Mouse (Mus musculus) heart, embryonic 13.5 days (tissue): Measurements from ENCODE around the gene 1700080E11Rik. TPM values are rescaled to one million over a fixed set of nuclear protein-coding genes. Genes with fewer than 3 reads are reported as not detected.

ENCODE experiments used
- ATAC-seq: fragments of 200-750 bp; cut with Nextera tagmentation; 2 replicates; pipeline ENCODE4 v1.8.0; 2017; ENCODE audit warnings: moderate TSS enrichment; ENCODE audit not compliant: insufficient number of reproducible peaks, low FRiP score, low TSS enrichment; ENCODE audit errors: extremely low read depth
- H3K27ac ChIP-seq: fragments of 300-500 bp; sonication (generic); replicated peaks from 2 replicates; pipeline ENCODE4 v1.5.1; 2015; ENCODE audit warnings: moderate library complexity, mild to moderate bottlenecking, inconsistent platforms
- H3K27me3 ChIP-seq: fragments of 300-500 bp; sonication (generic); replicated peaks from 2 replicates; pipeline ENCODE4 v1.6.1; 2015; ENCODE audit warnings: mild to moderate bottlenecking, inconsistent platforms
- H3K36me3 ChIP-seq: fragments of 300-500 bp; sonication (generic); 2 replicates; pipeline ENCODE4 v1.6.1; 2015; ENCODE audit warnings: mild to moderate bottlenecking, inconsistent platforms
- H3K4me1 ChIP-seq: fragments of 300-500 bp; sonication (generic); 2 replicates; pipeline ENCODE4 v1.6.1; 2015; ENCODE audit warnings: inconsistent platforms
- H3K4me2 ChIP-seq: fragments of 300-500 bp; sonication (generic); 2 replicates; pipeline ENCODE4 v1.6.1; 2015; ENCODE audit warnings: inconsistent platforms, mild to moderate bottlenecking, moderate library complexity
- H3K4me3 ChIP-seq: fragments of 300-500 bp; sonication (generic); 2 replicates; pipeline ENCODE4 v1.5.1; 2015; ENCODE audit warnings: moderate library complexity, mild to moderate bottlenecking, inconsistent platforms
- H3K9ac ChIP-seq: fragments of 300-500 bp; sonication (generic); 2 replicates; pipeline ENCODE4 v1.6.1; 2015; ENCODE audit warnings: inconsistent platforms, mild to moderate bottlenecking, moderate library complexity
- H3K9me3 ChIP-seq: fragments of 300-500 bp; sonication (generic); 2 replicates; pipeline ENCODE4 v1.6.1; 2016; ENCODE audit warnings: inconsistent platforms
- WGBS: fragments of 180-500 bp; shearing (Covaris S2); methylation state at CpG from one replicate; pipeline ENCODE4 v1.1.7; 2015; ENCODE audit warnings: mixed read lengths; 5-methylcytosine and 5-hydroxymethylcytosine counted together
- polyA plus RNA-seq: library from polyadenylated mRNA; unstranded; fragments of >200 nt; fragmentation: Nextera tagmentation; extraction: Ambion mirVana; gene quantifications from 2 replicates; pipeline ENCODE4 v1.2.1, GENCODE M21; 2015

The 1700080E11Rik gene
- polyA plus RNA-seq, 1 experiment from 2014 or later, result not detected

GRCm38 (mm10) chr9:105100807-105101570 lies 43.9 kb downstream of the 1700080E11Rik start:
- Histone ChIP-seq H3K4me2 (no peak overlapping the region), H3K4me1 (no peaks in the 10 kb centered on the region), H3K4me3 (no peak overlapping the region), H3K27ac (no peak overlapping the region), H3K27me3 (no peaks in the 10 kb centered on the region; the same call in 1 of the 2 replicates), H3K36me3 (no peaks in the 10 kb centered on the region), H3K9ac (no peak overlapping the region), H3K9me3 (no peaks in the 10 kb centered on the region)
- 52% methylated on average over 15 of the region's 15 CpGs for WGBS
- ATAC-seq, result no peak

Other genes with a start within 250 kb of the 1700080E11Rik start
- 109 TPM in 2 replicates for gene Mrpl3, start 91.9 kb downstream of the 1700080E11Rik start, polyA plus RNA-seq
- gene Nudt16, start 13.3 kb downstream of the 1700080E11Rik start, polyA plus RNA-seq, result 8.9 and 9.5 TPM in 2 replicates